Mouse (Mus musculus) erythroblast, embryonic 14.5 days (primary cell): ENCODE measurements around the gene Gnb1.

Experiments used
- GATA1 ChIP-seq: IDR thresholded peaks from 2 replicates; pipeline ENCODE4 v1.6.1; 2012; ENCODE audit warnings: low read length, inconsistent platforms, mixed read lengths
- TAL1 ChIP-seq: IDR thresholded peaks from 3 replicates; pipeline ENCODE4 v1.6.1; 2012; ENCODE audit warnings: low read length, inconsistent platforms, mixed read lengths

- no peak for TF ChIP-seq TAL1
- TF ChIP-seq GATA1 = no peak
Measured at GRCm38 (mm10) chr4:155573155-155573554, 82.0 kb downstream of the Gnb1 start.
